Mouse (Mus musculus): Measurements from ENCODE around the gene Nsd1. TPM values are rescaled to one million over a fixed set of nuclear protein-coding genes. Genes with fewer than 3 reads are reported as not detected.

Gene Nsd1
- total and polyA plus RNA-seq, 2 experiments from 2014 or later: 48.2 to 104 TPM

DNA sequence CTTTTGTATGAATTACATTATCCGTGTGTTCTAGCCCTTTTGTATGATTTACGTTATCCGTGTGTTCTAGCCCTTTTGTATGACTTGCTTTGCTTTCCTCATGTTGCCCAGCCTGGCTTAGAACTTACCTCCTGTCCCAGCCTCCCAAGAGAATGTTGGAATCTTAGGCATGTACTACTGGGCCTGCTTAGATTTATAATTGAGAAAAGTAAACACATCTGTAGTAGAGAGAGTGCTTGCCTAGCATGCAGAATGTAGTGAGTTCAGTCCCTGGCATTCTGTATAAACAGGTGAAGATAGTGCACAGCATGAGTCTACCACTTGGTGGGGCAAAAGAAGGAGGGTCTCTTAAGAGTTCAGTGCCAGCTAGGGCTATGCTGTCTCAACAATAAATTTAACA, 14.8 kb downstream of the Nsd1 start:
- TF ChIP-seq CTCF (IDR thresholded peaks at IDR 0.05; ENCODE audit: low read depth): no peak
- no peak overlapping the region for H3K9ac ChIP-seq
- ATAC-seq (no peak), DNase-seq (no peak)
- H3K9me3 ChIP-seq (ENCODE audit: low read length): no peaks in the 10 kb centered on the region
- 0 out of 2 replicates have a peak, but pooled peaks cover under 1% of the 10 kb centered on the region for H3K4me1 ChIP-seq (ENCODE audit: insufficient read depth)
- H3K4me3 ChIP-seq (ENCODE audit: low read depth, low read length): no peak overlapping the region
- no peak overlapping the region for H3K4me2 ChIP-seq (ENCODE audit: low read depth)
- 94% methylated on average over 3 of the region's 3 CpGs for WGBS
- no peak overlapping the region for H3K27ac ChIP-seq (ENCODE audit: low read depth, low read length)
- H3K27me3 ChIP-seq (ENCODE audit: insufficient read depth, low read length): no peaks in the 10 kb centered on the region
- peaks cover 40% of the 10 kb centered on the region for H3K36me3 ChIP-seq (ENCODE audit: insufficient read depth)

DNA sequence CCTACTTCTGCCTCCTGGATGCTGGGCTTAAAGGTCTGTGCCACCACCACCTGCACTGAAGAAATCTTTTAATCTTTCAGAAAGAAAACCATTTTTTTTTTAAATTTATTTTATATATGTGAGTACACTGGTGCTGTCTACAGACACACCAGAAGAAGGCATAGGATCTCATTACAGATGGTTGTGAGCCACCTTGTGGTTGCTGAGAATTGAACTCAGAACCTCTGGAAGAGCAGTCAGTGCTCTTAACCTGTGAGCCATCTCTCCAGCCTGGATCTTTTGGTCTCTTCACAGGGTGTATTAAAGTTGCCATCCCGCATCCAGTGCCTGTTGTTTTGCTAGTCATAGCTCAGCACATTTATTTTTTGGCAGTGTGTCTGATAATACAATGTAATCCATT, 21.1 kb downstream of the Nsd1 start:
- H3K4me2 ChIP-seq (ENCODE audit: low read depth): no peak overlapping the region
- peaks cover 38% of the 10 kb centered on the region for H3K36me3 ChIP-seq (ENCODE audit: insufficient read depth)
- no peak for ATAC-seq
- WGBS: 96% methylated on average over 1 of the region's 1 CpGs
- no peak; the same call in 1 of the 2 replicates for TF ChIP-seq CTCF (IDR thresholded peaks at IDR 0.05; ENCODE audit: low read depth)
- H3K27me3 ChIP-seq (ENCODE audit: insufficient read depth, low read length): no peaks in the 10 kb centered on the region
- H3K4me1 ChIP-seq (ENCODE audit: insufficient read depth): no peaks in the 10 kb centered on the region
- no peak overlapping the region for H3K4me3 ChIP-seq (ENCODE audit: low read depth, low read length)
- no peak for DNase-seq
- no peaks in the 10 kb centered on the region for H3K9me3 ChIP-seq (ENCODE audit: low read length)
- H3K9ac ChIP-seq: no peak overlapping the region
- no peak overlapping the region for H3K27ac ChIP-seq (ENCODE audit: low read depth, low read length)

DNA sequence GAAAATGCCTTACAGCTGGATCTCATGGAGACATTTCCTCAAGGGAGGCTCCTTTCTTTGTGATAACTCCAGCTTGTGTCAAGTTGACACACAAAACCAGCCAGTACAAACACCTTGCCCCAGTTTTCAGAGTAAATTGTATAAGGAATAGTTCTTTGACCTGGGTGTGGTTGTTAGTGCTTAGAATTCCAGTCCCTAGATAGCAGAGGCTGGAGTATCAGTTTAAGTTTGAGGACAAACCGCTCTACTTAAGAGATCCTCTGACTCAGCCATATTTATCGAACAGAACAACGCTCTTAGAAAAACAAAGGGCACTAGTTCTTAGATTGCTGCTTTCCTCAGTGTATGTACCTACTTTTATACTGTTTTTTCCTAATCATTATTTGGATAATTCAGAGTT, 33.6 kb downstream of the Nsd1 start:
- Histone ChIP-seq H3K4me3 (ENCODE audit: low read depth, low read length) (no peak overlapping the region), H3K27ac (ENCODE audit: low read depth, low read length) (no peak overlapping the region), H3K4me2 (ENCODE audit: low read depth) (no peak overlapping the region), H3K9ac (no peak overlapping the region), H3K4me1 (ENCODE audit: insufficient read depth) (no peaks in the 10 kb centered on the region), H3K27me3 (ENCODE audit: insufficient read depth, low read length) (no peaks in the 10 kb centered on the region), H3K36me3 (ENCODE audit: insufficient read depth) (peaks cover 66% of the 10 kb centered on the region), H3K9me3 (ENCODE audit: low read length) (no peaks in the 10 kb centered on the region)
- ATAC-seq: no peak
- WGBS: 95% methylated on average over 3 of the region's 3 CpGs
- TF ChIP-seq CTCF (IDR thresholded peaks at IDR 0.05; ENCODE audit: low read depth): no peak
- DNase-seq: no peak

DNA sequence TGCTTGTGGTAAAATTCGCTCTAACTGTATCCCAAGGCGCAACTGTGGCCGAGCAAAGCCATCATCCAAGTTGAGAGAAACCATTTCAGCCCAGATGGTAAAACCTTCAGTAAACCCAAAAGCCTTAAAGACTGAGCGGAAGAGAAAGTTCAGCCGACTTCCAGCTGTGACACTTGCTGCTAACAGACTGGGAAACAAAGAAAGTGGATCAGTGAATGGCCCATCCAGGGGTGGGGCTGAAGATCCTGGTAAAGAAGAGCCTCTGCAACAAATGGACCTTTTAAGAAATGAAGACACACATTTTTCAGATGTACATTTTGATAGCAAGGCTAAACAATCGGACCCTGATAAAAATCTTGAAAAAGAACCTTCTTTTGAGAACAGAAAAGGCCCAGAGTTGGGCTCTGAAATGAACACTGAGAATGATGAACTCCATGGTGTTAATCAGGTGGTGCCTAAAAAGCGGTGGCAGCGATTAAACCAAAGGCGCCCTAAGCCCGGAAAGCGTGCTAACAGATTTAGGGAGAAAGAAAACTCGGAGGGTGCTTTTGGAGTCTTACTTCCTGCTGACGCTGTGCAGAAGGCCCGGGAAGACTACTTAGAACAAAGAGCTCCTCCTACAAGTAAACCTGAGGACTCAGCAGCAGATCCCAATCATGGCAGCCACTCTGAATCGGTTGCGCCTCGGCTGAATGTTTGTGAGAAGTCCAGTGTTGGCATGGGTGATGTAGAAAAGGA, 37.9 kb downstream of the Nsd1 start:
- DNase-seq (no peak), ATAC-seq (no peak)
- H3K4me2 ChIP-seq (ENCODE audit: low read depth): no peak overlapping the region
- no peak for TF ChIP-seq CTCF (IDR thresholded peaks at IDR 0.05; ENCODE audit: low read depth)
- peaks cover 44% of the 10 kb centered on the region for H3K36me3 ChIP-seq (ENCODE audit: insufficient read depth)
- no peaks in the 10 kb centered on the region for H3K4me1 ChIP-seq (ENCODE audit: insufficient read depth)
- H3K9ac ChIP-seq: no peak overlapping the region
- no peaks in the 10 kb centered on the region for H3K9me3 ChIP-seq (ENCODE audit: low read length)
- H3K27ac ChIP-seq (ENCODE audit: low read depth, low read length): no peak overlapping the region
- 83% methylated on average over 17 of the region's 17 CpGs for WGBS
- H3K27me3 ChIP-seq (ENCODE audit: insufficient read depth, low read length): no peaks in the 10 kb centered on the region
- no peak overlapping the region for H3K4me3 ChIP-seq (ENCODE audit: low read depth, low read length)

DNA sequence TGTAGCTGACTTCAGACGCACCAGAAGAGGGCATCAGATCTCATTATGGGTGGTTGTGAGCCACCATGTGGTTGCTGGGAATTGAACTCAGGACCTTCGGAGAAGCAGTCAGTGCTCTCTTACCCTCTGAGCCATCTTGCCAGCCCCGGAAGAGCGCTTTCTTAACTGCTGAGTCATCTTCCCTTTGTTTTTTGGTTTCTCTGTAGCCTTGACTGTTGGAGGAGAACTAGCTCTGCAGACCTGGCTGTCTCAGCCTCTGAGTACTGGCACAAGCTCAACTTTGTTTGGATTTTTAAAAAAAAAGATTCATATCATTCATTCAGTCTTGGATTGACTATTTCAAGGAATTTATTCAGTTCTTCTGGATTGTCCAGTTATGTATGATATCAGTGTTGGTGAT, 39.7 kb downstream of the Nsd1 start:
- Histone ChIP-seq H3K4me1 (ENCODE audit: insufficient read depth) (no peaks in the 10 kb centered on the region), H3K27ac (ENCODE audit: low read depth, low read length) (no peak overlapping the region), H3K4me3 (ENCODE audit: low read depth, low read length) (no peak overlapping the region), H3K4me2 (ENCODE audit: low read depth) (no peak overlapping the region), H3K9me3 (ENCODE audit: low read length) (no peaks in the 10 kb centered on the region), H3K27me3 (ENCODE audit: insufficient read depth, low read length) (no peaks in the 10 kb centered on the region), H3K9ac (no peak overlapping the region), H3K36me3 (ENCODE audit: insufficient read depth) (peaks cover 43% of the 10 kb centered on the region)
- WGBS: 88% methylated on average over 4 of the region's 4 CpGs
- TF ChIP-seq CTCF (IDR thresholded peaks at IDR 0.05; ENCODE audit: low read depth): no peak
- no peak for ATAC-seq
- DNase-seq: no peak

DNA sequence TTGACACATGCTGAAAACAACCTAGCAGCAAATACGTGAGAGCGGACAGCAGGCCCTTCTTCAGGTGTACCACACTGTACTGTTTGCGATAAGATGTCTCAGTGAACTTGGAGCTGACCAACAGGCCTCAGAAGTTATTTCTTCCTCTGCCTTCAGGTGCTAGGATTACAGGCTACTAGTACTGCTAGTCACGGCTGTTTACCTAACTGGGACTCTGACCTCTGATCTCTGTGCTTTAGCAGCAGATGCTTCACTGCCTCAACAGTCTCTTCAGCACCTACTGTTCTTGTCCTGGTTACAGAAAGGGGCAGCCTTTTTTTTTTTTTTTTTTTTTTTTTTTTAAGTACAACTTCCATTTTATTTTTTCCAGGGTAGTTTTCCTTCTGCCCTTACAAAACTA, 43.2 kb downstream of the Nsd1 start:
- Histone ChIP-seq H3K27me3 (ENCODE audit: insufficient read depth, low read length) (no peaks in the 10 kb centered on the region), H3K36me3 (ENCODE audit: insufficient read depth) (peaks cover 18% of the 10 kb centered on the region), H3K27ac (ENCODE audit: low read depth, low read length) (no peak overlapping the region), H3K4me1 (ENCODE audit: insufficient read depth) (no peaks in the 10 kb centered on the region), H3K4me3 (ENCODE audit: low read depth, low read length) (no peak overlapping the region), H3K9me3 (ENCODE audit: low read length) (no peaks in the 10 kb centered on the region), H3K4me2 (ENCODE audit: low read depth) (no peak overlapping the region), H3K9ac (no peak overlapping the region)
- 95% methylated on average over 4 of the region's 4 CpGs for WGBS
- DNase-seq (no peak), ATAC-seq (no peak)
- no peak for TF ChIP-seq CTCF (IDR thresholded peaks at IDR 0.05; ENCODE audit: low read depth)

DNA sequence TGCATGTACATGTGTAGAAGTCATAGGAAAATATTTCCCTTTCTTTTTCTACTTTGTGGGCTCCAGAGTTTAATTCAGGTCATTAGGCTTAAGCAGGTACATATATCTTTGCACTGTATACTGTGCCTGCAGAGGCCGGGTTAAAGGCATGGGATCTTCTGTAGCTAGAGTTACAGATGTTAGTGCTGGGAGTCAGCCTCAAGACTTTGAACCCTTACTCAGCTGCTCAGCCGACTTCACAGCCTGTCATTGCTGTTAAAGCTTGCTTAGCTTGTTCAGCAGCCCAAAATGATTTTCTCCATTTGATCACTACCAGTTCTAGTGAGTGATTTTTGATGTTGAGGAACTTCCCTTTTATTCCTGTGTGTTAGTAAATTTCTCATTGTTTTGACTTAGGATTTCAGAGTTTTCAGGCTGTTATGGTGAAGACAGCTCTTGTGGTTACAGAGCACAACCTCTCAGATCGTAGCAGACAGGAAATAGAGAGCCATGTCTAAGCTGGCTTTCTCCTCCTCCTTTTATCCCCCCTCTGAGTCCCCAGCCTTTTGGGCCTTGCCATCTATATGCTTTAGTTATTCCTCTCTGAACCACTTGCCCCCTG, 45.6 kb downstream of the Nsd1 start:
- TF ChIP-seq CTCF (IDR thresholded peaks at IDR 0.05; ENCODE audit: low read depth): no peak
- Histone ChIP-seq H3K27me3 (ENCODE audit: insufficient read depth, low read length) (no peaks in the 10 kb centered on the region), H3K4me2 (ENCODE audit: low read depth) (no peak overlapping the region), H3K27ac (ENCODE audit: low read depth, low read length) (no peak overlapping the region), H3K4me3 (ENCODE audit: low read depth, low read length) (no peak overlapping the region), H3K4me1 (ENCODE audit: insufficient read depth) (no peaks in the 10 kb centered on the region), H3K9me3 (ENCODE audit: low read length) (no peaks in the 10 kb centered on the region), H3K36me3 (ENCODE audit: insufficient read depth) (peaks cover 7% of the 10 kb centered on the region; the same call in 1 of the 2 replicates), H3K9ac (no peak overlapping the region)
- DNase-seq: no peak
- no peak for ATAC-seq
- WGBS: 86% methylated on average over 3 of the region's 3 CpGs

Data from forebrain, postnatal 0 days (tissue).